8 mouse cellular contexts compared by ENCODE assay signal in the genomic region with DNA sequence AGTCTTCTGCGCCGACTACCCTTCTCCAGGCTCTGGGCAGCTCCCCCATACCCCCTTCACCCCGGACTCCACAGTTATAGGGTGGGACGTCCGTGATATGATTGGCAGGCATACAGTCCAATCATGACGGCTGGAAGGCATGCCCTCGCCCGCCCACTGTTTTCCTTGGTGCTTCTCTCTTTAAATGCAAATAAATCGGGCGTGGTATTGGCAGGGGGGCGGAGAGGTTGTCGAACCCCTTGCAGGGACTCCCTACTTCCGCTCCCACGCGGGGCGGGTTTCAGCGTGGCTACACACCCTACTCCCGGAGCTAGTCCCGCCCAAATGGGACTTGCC. TPM values are rescaled to one million over a fixed set of nuclear protein-coding genes. Genes with fewer than 3 reads are reported as not detected.
A peak's percentile ranks its signal among the peaks of the same experiment; 100 is the strongest.
DNase-seq lines count a peak whose midpoint lies in the region; ATAC-seq and TF ChIP-seq lines count a peak whose summit lies in the region.

A gene (minus strand): TSS at position 97 of the 336 bp plus-strand sequence.

- peak within 1 kb of the TSS; percentile 69 for H3K4me2 ChIP-seq in heart, embryonic 15.5 days
- peak within 1 kb of the TSS; percentile 65 for H3K4me2 ChIP-seq in liver, embryonic 14.5 days (ENCODE audit: low read depth)
- peak within 1 kb of the TSS; percentile 48 for H3K4me2 ChIP-seq in neural tube, embryonic 11.5 days (ENCODE audit: low read depth)
- peak within 1 kb of the TSS; percentile 57 for H3K4me2 ChIP-seq in stomach, postnatal 0 days (replicated peaks; ENCODE audit: low read depth)

- peak; percentile 92 for DNase-seq in CD4-positive, CD25-positive, alpha-beta regulatory T cell, adult 2 months (ENCODE audit: low read depth, low spot score)
- DNase-seq in fibroblast of lung, adult 2 months (ENCODE audit: low read depth) = peak; percentile 61
- DNase-seq in kidney, postnatal 25 days = peak; percentile 94 to 96
- DNase-seq in liver, embryonic 14.5 days (ENCODE audit: low read depth in 3 of 3, low spot score in 3 of 3) = peak; percentile 71 to 73 (median 73)
- peak; percentile 85 for DNase-seq in neural tube, embryonic 11.5 days (ENCODE audit: low spot score)
- peak; percentile 87 for DNase-seq in stomach, postnatal 0 days (ENCODE audit: low spot score)

- H3K27me3 ChIP-seq in heart, embryonic 15.5 days = no peaks in the 10 kb centered on the region
- H3K27me3 ChIP-seq in liver, embryonic 14.5 days (ENCODE audit: control insufficient read depth, insufficient read depth, low read length) = no peaks in the 10 kb centered on the region
- H3K27me3 ChIP-seq in neural tube, embryonic 11.5 days (ENCODE audit: control insufficient read depth, insufficient read depth, low read length) = no peaks in the 10 kb centered on the region
- no peaks in the 10 kb centered on the region for H3K27me3 ChIP-seq in stomach, postnatal 0 days (ENCODE audit: control insufficient read depth, insufficient read depth, low read length)

- H3K36me3 ChIP-seq in heart, embryonic 15.5 days = no peaks in the 10 kb centered on the region
- no peaks in the 10 kb centered on the region for H3K36me3 ChIP-seq in liver, embryonic 14.5 days (replicated peaks; ENCODE audit: control insufficient read depth, insufficient read depth, low read depth)
- no peaks in the 10 kb centered on the region for H3K36me3 ChIP-seq in neural tube, embryonic 11.5 days (ENCODE audit: control insufficient read depth, insufficient read depth, low read length)
- no peaks in the 10 kb centered on the region for H3K36me3 ChIP-seq in stomach, postnatal 0 days (ENCODE audit: control insufficient read depth, insufficient read depth, low read length)

- no peak for TF ChIP-seq EP300 in liver, embryonic 14.5 days (IDR thresholded peaks at IDR 0.05; ENCODE audit: low read depth)
- no peak for TF ChIP-seq EP300 in stomach, postnatal 0 days (optimal IDR thresholded peaks at IDR 0.05)

- no peak for TF ChIP-seq CTCF in liver, embryonic 14.5 days (IDR thresholded peaks at IDR 0.05; ENCODE audit: low read depth)
- TF ChIP-seq CTCF in stomach, postnatal 0 days (IDR thresholded peaks at IDR 0.05; ENCODE audit: low read depth) = no peak

- 12% methylated on average over 19 of the region's 19 CpGs for WGBS in heart, embryonic 15.5 days
- 14% methylated on average over 19 of the region's 19 CpGs for WGBS in liver, embryonic 14.5 days (ENCODE audit: insufficient replicate concordance)
- WGBS in neural tube, embryonic 11.5 days = 15% methylated on average over 19 of the region's 19 CpGs
- 22% methylated on average over 18 of the region's 19 CpGs for WGBS in stomach, postnatal 0 days

- no peaks in the 10 kb centered on the region for H3K9me3 ChIP-seq in heart, embryonic 15.5 days (replicated peaks)
- no peaks in the 10 kb centered on the region for H3K9me3 ChIP-seq in liver, embryonic 14.5 days (ENCODE audit: control insufficient read depth, low read length)
- no peaks in the 10 kb centered on the region for H3K9me3 ChIP-seq in neural tube, embryonic 11.5 days (ENCODE audit: control insufficient read depth, low read length)
- H3K9me3 ChIP-seq in stomach, postnatal 0 days (ENCODE audit: control insufficient read depth, low read length) = no peaks in the 10 kb centered on the region

- peak within 1 kb of the TSS; percentile 57 for H3K9ac ChIP-seq in heart, embryonic 15.5 days
- H3K9ac ChIP-seq in liver, embryonic 14.5 days (replicated peaks) = peak within 1 kb of the TSS; percentile 60
- peak within 1 kb of the TSS; percentile 61 for H3K9ac ChIP-seq in neural tube, embryonic 11.5 days (ENCODE audit: low read length)
- peak within 1 kb of the TSS; percentile 56 for H3K9ac ChIP-seq in stomach, postnatal 0 days (ENCODE audit: low read length)

- ATAC-seq in heart, embryonic 15.5 days (replicated peaks; ENCODE audit: insufficient number of reproducible peaks, insufficient read depth, low FRiP score, low read depth) = peak; percentile 91
- ATAC-seq in liver, embryonic 14.5 days (ENCODE audit: insufficient read depth) = peak; percentile 91
- ATAC-seq in neural tube, embryonic 11.5 days (ENCODE audit: insufficient read depth, low FRiP score, low TSS enrichment) = peak; percentile 97
- peak; percentile 95 for ATAC-seq in stomach, postnatal 0 days (ENCODE audit: low FRiP score, low TSS enrichment)

- H3K27ac ChIP-seq in brown adipose tissue, adult 24 weeks (replicated peaks; ENCODE audit: low read depth, low read length) = peak within 1 kb of the TSS; percentile 55
- peak within 1 kb of the TSS; percentile 86 for H3K27ac ChIP-seq in heart, embryonic 15.5 days
- peak within 1 kb of the TSS; percentile 35; the same call in 1 of the 2 replicates for H3K27ac ChIP-seq in liver, embryonic 14.5 days
- peak within 1 kb of the TSS; percentile 46 for H3K27ac ChIP-seq in neural tube, embryonic 11.5 days (ENCODE audit: low read depth, low read length)
- peak within 1 kb of the TSS; percentile 92 for H3K27ac ChIP-seq in stomach, postnatal 0 days (replicated peaks)

- H3K4me1 ChIP-seq in brown adipose tissue, adult 24 weeks (ENCODE audit: control insufficient read depth, insufficient read depth, insufficient read length, low read length) = 0 out of 2 replicates have a peak, but pooled peaks cover 2% of the 10 kb centered on the region
- peaks cover 14% of the 10 kb centered on the region for H3K4me1 ChIP-seq in heart, embryonic 15.5 days (replicated peaks)
- H3K4me1 ChIP-seq in liver, embryonic 14.5 days (replicated peaks; ENCODE audit: control insufficient read depth in 2 of 2, insufficient read depth in 2 of 2, low read length in 1 of 2) = peaks cover 0 to 2% of the 10 kb centered on the region in 2 experiments; a peak in 1 of 4 replicates
- H3K4me1 ChIP-seq in neural tube, embryonic 11.5 days (ENCODE audit: control insufficient read depth, insufficient read depth, low read length) = no peaks in the 10 kb centered on the region
- no peaks in the 10 kb centered on the region for H3K4me1 ChIP-seq in stomach, postnatal 0 days (replicated peaks; ENCODE audit: control insufficient read depth, insufficient read depth)

- peak within 1 kb of the TSS; percentile 94 for H3K4me3 ChIP-seq in brown adipose tissue, adult 24 weeks (ENCODE audit: insufficient read depth, low read depth, low read length)
- peak within 1 kb of the TSS; percentile 62 for H3K4me3 ChIP-seq in heart, embryonic 15.5 days
- H3K4me3 ChIP-seq in liver, embryonic 14.5 days (ENCODE audit: insufficient read depth in 1 of 2, low read depth in 2 of 2, low read length in 2 of 2) = peak within 1 kb of the TSS; percentile 63
- peak within 1 kb of the TSS; percentile 54 for H3K4me3 ChIP-seq in neural tube, embryonic 11.5 days (ENCODE audit: low read depth, low read length)
- H3K4me3 ChIP-seq in stomach, postnatal 0 days (ENCODE audit: low read depth, low read length) = peak within 1 kb of the TSS; percentile 56

RNA-seq across cellular contexts. Expression of the gene that starts here (rescaled TPM):
- polyA plus RNA-seq in brown adipose tissue, adult 24 weeks (2012; ENCODE audit: insufficient read depth, insufficient read length, missing spikeins) = 2.5 and 2.8 TPM in 2 replicates
- 5.6 and 6.9 TPM in 2 replicates for polyA plus RNA-seq in heart, embryonic 15.5 days (2015; fragmentation: Nextera tagmentation; extraction: Ambion mirVana)
- polyA plus RNA-seq in liver, embryonic 14.5 days (2012; rRNA removed) = 0.98 and 1.2 TPM in 2 replicates
- polyA plus RNA-seq in liver, embryonic 14.5 days (2014; fragmentation: Nextera tagmentation; extraction: Ambion mirVana) = 1.3 and 1.5 TPM in 2 replicates
- 9.4 and 10.0 TPM in 2 replicates for polyA plus RNA-seq in neural tube, embryonic 11.5 days (2014; fragmentation: Nextera tagmentation; extraction: Ambion mirVana)
- 6.8 and 6.9 TPM in 2 replicates for polyA plus RNA-seq in stomach, postnatal 0 days (2015; fragmentation: Nextera tagmentation; extraction: Ambion mirVana)

Comparison
In these comparisons a context has a peak if more than half of its experiments do, and no peak if none do; other contexts are left out.
1. Peak in every context shown above with its lines: DNase-seq, ATAC-seq, H3K4me3 ChIP-seq and H3K27ac ChIP-seq.
2. H3K27ac ChIP-seq: peak in every context shown above with its lines; median percentile 92 in stomach, postnatal 0 days; 86 in heart, embryonic 15.5 days; 55 in brown adipose tissue, adult 24 weeks; 46 in neural tube, embryonic 11.5 days; 35 in liver, embryonic 14.5 days.